Mouse (Mus musculus) G1E (cell line): ENCODE measurements around the gene Pcbp2.

Experiments
- CTCF ChIP-seq: IDR thresholded peaks from 2 replicates; pipeline ENCODE4 v1.5.1; 2012; ENCODE audit warnings: low read depth, low read length, inconsistent platforms, mixed read lengths
- GATA1 ChIP-seq: IDR thresholded peaks from 2 replicates; pipeline ENCODE4 v1.6.1; 2012; ENCODE audit warnings: borderline replicate concordance, low read length, inconsistent platforms, mixed read lengths

- TF ChIP-seq GATA1 (no peak), CTCF (no peak)
Measured at GRCm38 (mm10) chr15:102531586-102531985, 61.2 kb downstream of the Pcbp2 start.
